Mouse (Mus musculus): ENCODE results near the gene Clec4b1. TPM values are rescaled to one million over a fixed set of nuclear protein-coding genes. Genes with fewer than 3 reads are reported as not detected.
"Not testable (repeated sequence)": the region's sequence is repeated elsewhere in the genome, so short reads cannot be mapped to it uniquely, and the experiment has no call there.

Gene Clec4b1
- not detected for polyA plus RNA-seq (2012; fragmentation: generic; extraction: Trizol)

DNA sequence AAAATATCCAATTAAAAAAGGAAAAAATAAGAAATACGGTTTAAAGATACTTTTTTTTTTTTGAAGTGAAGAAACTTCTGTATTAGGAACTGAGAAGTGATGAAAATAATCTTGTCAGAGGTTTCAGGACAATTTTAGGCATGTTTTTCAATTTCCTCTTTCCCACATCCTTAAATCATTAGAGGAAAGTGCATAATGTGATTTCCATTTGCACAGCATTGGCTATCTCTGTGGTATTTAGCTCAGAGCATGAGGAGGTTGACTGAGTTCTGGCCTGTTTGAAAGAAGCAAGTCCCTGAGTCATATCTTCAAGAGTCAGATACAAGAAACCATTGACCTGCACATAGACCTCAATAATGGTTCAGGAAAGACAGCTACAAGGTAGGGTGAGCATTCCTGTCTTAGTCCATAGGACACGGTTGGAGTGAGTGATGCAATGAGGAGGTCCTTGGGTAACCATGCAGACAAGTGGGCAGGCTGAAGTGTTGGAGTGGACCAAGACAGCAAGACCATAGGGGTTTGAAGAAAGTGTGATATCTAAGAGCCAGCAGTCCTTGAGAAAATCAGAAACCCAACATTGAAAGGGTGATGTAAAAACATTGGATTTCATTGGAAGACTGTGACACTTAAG lies at the start of gene Clec4b1:
Clec4b1 (plus strand) TSS at position 221 of the 631 bp plus-strand sequence.
- H3K36me3 ChIP-seq (ENCODE audit: control insufficient read depth, insufficient read depth): no peaks in the 10 kb centered on the region
- no peak within 1 kb of the TSS for H3ac ChIP-seq (ENCODE audit: control insufficient read depth, insufficient read length)
- no peak within 1 kb of the TSS for H3K4me3 ChIP-seq
- H3K4me2 ChIP-seq (ENCODE audit: low read depth): no peak within 1 kb of the TSS
- no peak for TF ChIP-seq MYOG (IDR thresholded peaks at IDR 0.05; ENCODE audit: control insufficient read depth in 1 of 3, insufficient read depth in 1 of 3, insufficient read length in 2 of 3, low read depth in 2 of 3)
- TF ChIP-seq USF1 (IDR thresholded peaks at IDR 0.05; ENCODE audit: low read depth): no peak
- no peak for TF ChIP-seq REST (IDR thresholded peaks at IDR 0.05; ENCODE audit: insufficient read depth, insufficient read length)
- TF ChIP-seq POLR2AphosphoS2 (IDR thresholded peaks at IDR 0.05; ENCODE audit: insufficient read length, low read depth): no peak
- no peak for TF ChIP-seq MYOD1 (IDR thresholded peaks at IDR 0.05; ENCODE audit: control insufficient read depth in 1 of 3, insufficient read length in 2 of 3, low read depth in 2 of 3)
- no peak for TF ChIP-seq CEBPB (IDR thresholded peaks at IDR 0.05; ENCODE audit: insufficient read depth, poor library complexity, severe bottlenecking)
- no peak for TF ChIP-seq SRF (IDR thresholded peaks at IDR 0.05; ENCODE audit: control insufficient read depth, insufficient read length, low read depth)
- no peak for TF ChIP-seq MAX (IDR thresholded peaks at IDR 0.05; ENCODE audit: low read depth)
- no peak for TF ChIP-seq TCF3 (IDR thresholded peaks at IDR 0.05; ENCODE audit: insufficient read length, low read depth)
- no peak for TF ChIP-seq POLR2A (IDR thresholded peaks at IDR 0.05; ENCODE audit: insufficient read length, low read depth)
- TF ChIP-seq TCF12 (IDR thresholded peaks at IDR 0.05; ENCODE audit: insufficient read depth, poor library complexity, severe bottlenecking): no peak
- no peak for TF ChIP-seq E2F4 (IDR thresholded peaks at IDR 0.05; ENCODE audit: insufficient read depth)
- H3K79me2 ChIP-seq (ENCODE audit: control insufficient read depth, insufficient read depth): no peaks in the 10 kb centered on the region
- H3K27me3 ChIP-seq (ENCODE audit: control insufficient read depth, insufficient read depth, insufficient read length): no peaks in the 10 kb centered on the region

DNA sequence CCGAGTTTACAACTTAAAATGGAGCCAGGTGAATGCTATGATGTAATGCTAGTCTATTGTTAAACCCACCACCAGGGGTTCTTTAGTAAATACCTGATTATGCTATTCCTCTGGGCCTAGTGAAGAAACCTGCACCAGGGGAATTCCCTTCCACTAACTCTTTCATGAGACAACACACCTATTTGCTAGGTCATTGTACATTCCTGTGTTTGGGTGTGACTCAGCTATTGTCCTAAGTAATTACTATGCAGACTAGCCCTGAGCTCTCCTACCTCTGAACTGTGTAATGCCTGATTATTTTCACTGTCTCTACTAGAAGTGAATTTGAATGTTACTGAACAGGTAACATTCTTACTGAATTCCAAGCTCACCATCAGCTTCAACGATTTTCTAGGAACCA lies 45.1 kb upstream of the Clec4b1 start:
- H3K4me3 ChIP-seq; H3K27me3 ChIP-seq (ENCODE audit: control insufficient read depth, insufficient read depth, insufficient read length): not testable (repeated sequence)

DNA sequence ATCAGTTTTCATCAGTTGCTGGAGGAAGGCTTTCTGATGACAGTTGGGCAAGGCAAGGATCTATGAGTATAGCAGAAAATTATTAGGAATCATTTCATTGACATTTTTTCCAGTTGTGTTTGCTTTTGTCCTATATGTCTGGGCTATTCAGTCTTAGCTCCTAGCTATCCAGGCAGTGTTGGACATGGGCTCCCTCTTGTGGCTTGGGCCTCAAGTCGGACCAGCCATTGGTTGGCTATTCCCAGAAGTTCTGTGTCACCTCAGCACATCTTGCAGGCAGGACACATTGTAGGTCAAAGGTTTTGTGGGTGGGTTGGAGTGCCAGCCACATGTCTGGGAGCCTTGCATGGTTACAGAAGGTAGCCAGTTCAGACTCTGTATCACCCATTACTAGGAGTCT lies 44.2 kb upstream of the Clec4b1 start:
- H3ac ChIP-seq (ENCODE audit: control insufficient read depth, insufficient read length): no peak overlapping the region
- no peak overlapping the region for H3K4me2 ChIP-seq (ENCODE audit: low read depth)
- H3K4me3 ChIP-seq: no peak overlapping the region
- no peak for TF ChIP-seq SRF (IDR thresholded peaks at IDR 0.05; ENCODE audit: control insufficient read depth, insufficient read length, low read depth)
- TF ChIP-seq MAX (IDR thresholded peaks at IDR 0.05; ENCODE audit: low read depth): no peak
- TF ChIP-seq REST (IDR thresholded peaks at IDR 0.05; ENCODE audit: insufficient read depth, insufficient read length): no peak
- no peak for TF ChIP-seq TCF12 (IDR thresholded peaks at IDR 0.05; ENCODE audit: insufficient read depth, poor library complexity, severe bottlenecking)
- no peak for TF ChIP-seq MYOD1 (IDR thresholded peaks at IDR 0.05; ENCODE audit: control insufficient read depth in 1 of 3, insufficient read length in 2 of 3, low read depth in 2 of 3)
- TF ChIP-seq POLR2A (IDR thresholded peaks at IDR 0.05; ENCODE audit: insufficient read length, low read depth): no peak
- TF ChIP-seq E2F4 (IDR thresholded peaks at IDR 0.05; ENCODE audit: insufficient read depth): no peak
- TF ChIP-seq MYOG (IDR thresholded peaks at IDR 0.05; ENCODE audit: control insufficient read depth in 1 of 3, insufficient read depth in 1 of 3, insufficient read length in 2 of 3, low read depth in 2 of 3): no peak
- no peak for TF ChIP-seq CEBPB (IDR thresholded peaks at IDR 0.05; ENCODE audit: insufficient read depth, poor library complexity, severe bottlenecking)
- H3K79me2 ChIP-seq (ENCODE audit: control insufficient read depth, insufficient read depth): no peaks in the 10 kb centered on the region
- no peaks in the 10 kb centered on the region for H3K36me3 ChIP-seq (ENCODE audit: control insufficient read depth, insufficient read depth)
- no peaks in the 10 kb centered on the region for H3K27me3 ChIP-seq (ENCODE audit: control insufficient read depth, insufficient read depth, insufficient read length)

More for the DNA sequence above, 45.1 kb upstream of the Clec4b1 start:
- H3K79me2 ChIP-seq (ENCODE audit: control insufficient read depth, insufficient read depth); H3K4me2 ChIP-seq (ENCODE audit: low read depth); H3ac ChIP-seq (ENCODE audit: control insufficient read depth, insufficient read length); H3K36me3 ChIP-seq (ENCODE audit: control insufficient read depth, insufficient read depth): not testable (repeated sequence)

DNA sequence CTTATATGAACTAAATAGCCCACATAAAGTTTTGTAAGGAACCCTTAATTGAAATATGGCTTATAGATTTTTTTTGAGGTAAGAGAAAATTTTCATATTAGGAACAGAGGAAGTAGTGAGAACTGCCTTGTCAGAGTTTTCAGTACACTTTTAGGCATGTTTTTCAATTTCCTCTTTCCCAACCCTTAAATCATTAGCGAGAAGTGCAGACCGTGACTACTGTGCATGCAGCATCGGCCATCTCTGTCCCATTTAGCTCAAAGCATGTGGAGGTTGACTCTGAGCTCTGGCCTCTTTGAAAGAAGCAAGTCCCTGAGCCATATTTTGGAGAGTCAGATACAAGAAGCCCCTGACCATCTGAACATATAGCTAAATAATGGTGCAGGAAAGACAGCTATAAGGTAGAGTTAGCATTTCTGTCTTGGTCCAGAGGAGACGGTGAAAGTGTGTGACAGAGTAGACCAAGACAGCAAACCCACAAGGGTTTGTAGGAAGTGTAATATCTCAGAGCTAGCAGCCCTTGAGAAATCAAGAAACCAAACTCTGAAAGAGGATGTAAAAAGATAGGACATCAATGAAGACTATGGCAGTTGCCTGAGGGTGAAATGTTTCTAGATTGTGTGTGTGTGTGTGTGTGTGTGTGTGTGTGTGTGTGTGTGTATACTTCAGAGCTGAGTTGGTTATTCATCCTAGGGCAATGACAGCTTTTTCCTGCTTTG lies 45.5 kb downstream of the Clec4b1 start:
- H3K4me2 ChIP-seq (ENCODE audit: low read depth): no peak overlapping the region
- H3K4me3 ChIP-seq: no peak overlapping the region
- TF ChIP-seq MAX (IDR thresholded peaks at IDR 0.05; ENCODE audit: low read depth) (no peak), REST (IDR thresholded peaks at IDR 0.05; ENCODE audit: insufficient read depth, insufficient read length) (no peak), TCF3 (IDR thresholded peaks at IDR 0.05; ENCODE audit: insufficient read length, low read depth) (no peak), USF1 (IDR thresholded peaks at IDR 0.05; ENCODE audit: low read depth) (no peak), TCF12 (IDR thresholded peaks at IDR 0.05; ENCODE audit: insufficient read depth, poor library complexity, severe bottlenecking) (no peak), CEBPB (IDR thresholded peaks at IDR 0.05; ENCODE audit: insufficient read depth, poor library complexity, severe bottlenecking) (no peak), SRF (IDR thresholded peaks at IDR 0.05; ENCODE audit: control insufficient read depth, insufficient read length, low read depth) (no peak), POLR2A (IDR thresholded peaks at IDR 0.05; ENCODE audit: insufficient read length, low read depth) (no peak), MYOG (IDR thresholded peaks at IDR 0.05; ENCODE audit: control insufficient read depth in 1 of 3, insufficient read depth in 1 of 3, insufficient read length in 2 of 3, low read depth in 2 of 3) (no peak), MYOD1 (IDR thresholded peaks at IDR 0.05; ENCODE audit: control insufficient read depth in 1 of 3, insufficient read length in 2 of 3, low read depth in 2 of 3) (no peak), POLR2AphosphoS2 (IDR thresholded peaks at IDR 0.05; ENCODE audit: insufficient read length, low read depth) (no peak), E2F4 (IDR thresholded peaks at IDR 0.05; ENCODE audit: insufficient read depth) (no peak)
- H3K36me3 ChIP-seq (ENCODE audit: control insufficient read depth, insufficient read depth): no peaks in the 10 kb centered on the region
- no peaks in the 10 kb centered on the region for H3K79me2 ChIP-seq (ENCODE audit: control insufficient read depth, insufficient read depth)
- H3ac ChIP-seq (ENCODE audit: control insufficient read depth, insufficient read length): no peak overlapping the region
- H3K27me3 ChIP-seq (ENCODE audit: control insufficient read depth, insufficient read depth, insufficient read length): no peaks in the 10 kb centered on the region

DNA sequence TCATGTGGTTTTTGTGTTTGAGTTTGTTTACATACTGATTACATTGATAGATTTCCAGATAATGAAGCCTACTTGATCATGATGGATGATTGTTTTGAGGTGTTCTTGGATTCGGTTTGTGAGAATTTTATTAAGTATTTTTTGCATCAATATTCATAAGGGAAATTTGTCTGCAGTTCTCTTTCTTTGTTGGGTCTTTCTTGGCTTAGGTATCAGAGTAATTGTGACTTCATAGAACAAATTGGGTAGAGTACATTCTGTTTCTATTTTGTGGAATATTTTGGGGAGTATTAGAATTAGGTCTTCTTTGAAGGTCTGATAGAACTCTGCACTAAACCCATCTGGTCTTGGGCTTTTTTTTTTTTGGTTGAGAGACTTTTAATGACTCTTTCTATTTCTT lies 56.4 kb downstream of the Clec4b1 start, which contains the start of gene Clec4a2:
Clec4a2 (plus strand) TSS at position 301 of the 400 bp plus-strand sequence.
- not testable (repeated sequence) for H3K4me2 ChIP-seq (ENCODE audit: low read depth); H3ac ChIP-seq (ENCODE audit: control insufficient read depth, insufficient read length); H3K79me2 ChIP-seq (ENCODE audit: control insufficient read depth, insufficient read depth); H3K4me3 ChIP-seq; H3K27me3 ChIP-seq (ENCODE audit: control insufficient read depth, insufficient read depth, insufficient read length); H3K36me3 ChIP-seq (ENCODE audit: control insufficient read depth, insufficient read depth)

Other genes with a start within 250 kb of the Clec4b1 start
- gene Slc2a3, start 248.3 kb upstream of the Clec4b1 start, polyA plus RNA-seq (2012; fragmentation: generic; extraction: Trizol): 1.2 TPM
- 9.7 TPM for gene Foxj2, start 230.0 kb upstream of the Clec4b1 start, polyA plus RNA-seq (2012; fragmentation: generic; extraction: Trizol)
- 0.19 TPM for gene C3ar1, start 193.8 kb upstream of the Clec4b1 start, polyA plus RNA-seq (2012; fragmentation: generic; extraction: Trizol)
- gene Necap1, start 175.5 kb upstream of the Clec4b1 start, polyA plus RNA-seq (2012; fragmentation: generic; extraction: Trizol): 21.9 TPM
- gene Clec4a1, start 128.1 kb upstream of the Clec4b1 start, polyA plus RNA-seq (2012; fragmentation: generic; extraction: Trizol): not detected
- gene Clec4a3, start 97.4 kb upstream of the Clec4b1 start, polyA plus RNA-seq (2012; fragmentation: generic; extraction: Trizol): not detected
- gene Clec4a4, start 59.6 kb upstream of the Clec4b1 start, polyA plus RNA-seq (2012; fragmentation: generic; extraction: Trizol): not detected
- not detected for gene Clec4a2, start 56.5 kb downstream of the Clec4b1 start, polyA plus RNA-seq (2012; fragmentation: generic; extraction: Trizol)
- not detected for gene Clec4b2, start 122.9 kb downstream of the Clec4b1 start, polyA plus RNA-seq (2012; fragmentation: generic; extraction: Trizol)
- gene Clec4n, start 179.9 kb downstream of the Clec4b1 start, polyA plus RNA-seq (2012; fragmentation: generic; extraction: Trizol): not detected
- gene Clec4d, start 212.1 kb downstream of the Clec4b1 start, polyA plus RNA-seq (2012; fragmentation: generic; extraction: Trizol): not detected
- gene Clec4e, start 239.9 kb downstream of the Clec4b1 start, polyA plus RNA-seq (2012; fragmentation: generic; extraction: Trizol): not detected

Measured in myocyte (in vitro differentiated cells).